Mouse (Mus musculus) CH12.LX (cell line): ENCODE results near the gene Pds5b. TPM values are rescaled to one million over a fixed set of nuclear protein-coding genes. Genes with fewer than 3 reads are reported as not detected.
"Not testable (repeated sequence)": the region's sequence is repeated elsewhere in the genome, so short reads cannot be mapped to it uniquely, and the experiment has no call there.

Experiments used
- DNase-seq: peaks from one replicate; pipeline ENCODE4 v3.0.0-alpha.2; 2013; ENCODE audit errors: extremely low read depth
- H3K27ac ChIP-seq: 2 replicates; pipeline ENCODE4 v1.5.1; 2012; ENCODE audit warnings: low read depth, mild to moderate bottlenecking, control low read depth, moderate library complexity; ENCODE audit not compliant: insufficient read depth
- H3K27me3 ChIP-seq: replicated peaks from 2 replicates; pipeline ENCODE3; 2012; ENCODE audit warnings: inconsistent platforms
- H3K36me3 ChIP-seq, 2 experiments: replicated peaks in 1 of 2; 2 replicates each; pipeline versions ENCODE3 to v1.6.1; 2012; ENCODE audit warnings: inconsistent platforms in 1 of 2, low read length in 1 of 2, mild to moderate bottlenecking in 1 of 2, mixed read lengths in 1 of 2, moderate library complexity in 1 of 2; ENCODE audit not compliant: control insufficient read depth in 1 of 2, insufficient read depth in 1 of 2
- H3K4me1 ChIP-seq, 2 experiments: 2 replicates each; pipeline ENCODE4 v1.6.1; 2012; ENCODE audit warnings: inconsistent platforms in 1 of 2, moderate library complexity in 1 of 2; ENCODE audit not compliant: insufficient read depth in 2 of 2, control insufficient read depth in 1 of 2
- H3K4me2 ChIP-seq: 2 replicates; pipeline ENCODE4 v1.6.1; 2012; ENCODE audit warnings: low read depth, mild to moderate bottlenecking, control low read depth; ENCODE audit not compliant: poor library complexity, insufficient read depth, severe bottlenecking
- H3K4me3 ChIP-seq, 3 experiments: fragments of 150-350 bp in 1 of 3; sonication (generic) in 1 of 3; replicated peaks in 1 of 3; 2 replicates each; pipeline versions ENCODE3 to v1.5.1; 2011 to 2012; ENCODE audit warnings: low read depth in 2 of 3, low read length in 2 of 3, mild to moderate bottlenecking in 2 of 3, moderate library complexity in 2 of 3, control low read depth in 1 of 3, improper control_type of control experiment in 1 of 3, inconsistent platforms in 1 of 3, mixed read lengths in 1 of 3; ENCODE audit not compliant: poor library complexity in 1 of 3
- H3K79me2 ChIP-seq: replicated peaks from 2 replicates; pipeline ENCODE4 v1.6.1; 2012; ENCODE audit warnings: mild to moderate bottlenecking, moderate library complexity; ENCODE audit not compliant: control insufficient read depth, poor library complexity, insufficient read depth, severe bottlenecking; ENCODE audit errors: extremely low read depth
- H3K9ac ChIP-seq: 2 replicates; pipeline ENCODE4 v1.6.1; 2012; ENCODE audit warnings: low read depth, mild to moderate bottlenecking, control low read depth, moderate library complexity; ENCODE audit not compliant: insufficient read depth
- H3K9me3 ChIP-seq: replicated peaks from 2 replicates; pipeline ENCODE3; 2012; ENCODE audit warnings: low read length, inconsistent platforms, mixed read lengths
- IRF4 ChIP-seq: IDR thresholded peaks from 2 replicates; pipeline ENCODE4 v1.6.1; 2014; ENCODE audit warnings: low read depth, mild to moderate bottlenecking, inconsistent platforms, low read length, improper control_type of control experiment
- MAX ChIP-seq: IDR thresholded peaks from 2 replicates; pipeline ENCODE4 v1.6.1; 2011; ENCODE audit warnings: low read length, improper control_type of control experiment
- SIN3A ChIP-seq: IDR thresholded peaks from 2 replicates; pipeline ENCODE4 v1.6.1; 2012; ENCODE audit warnings: low read length, improper control_type of control experiment, inconsistent platforms
- TBP ChIP-seq: conservative IDR thresholded peaks from 2 replicates; pipeline ENCODE4 v1.6.1; 2011; ENCODE audit warnings: low read depth, low read length, improper control_type of control experiment
- ZNF384 ChIP-seq: IDR thresholded peaks from 2 replicates; pipeline ENCODE4 v1.6.1; 2012; ENCODE audit warnings: low read depth, low read length, improper control_type of control experiment, inconsistent platforms
- dilution Hi-C: fragments of 300-500 bp; cut with MboI; formaldehyde crosslinking; loops from 2 replicates; pipeline ENCODE4 v1.14.3; 2020; ENCODE audit warnings: low sequenced_read_pairs; ENCODE audit not compliant: extremely low pct_unique_long_range_greater_than_20kb, extremely low pct_ligation_motif_present
- in situ Hi-C: fragments of 300-500 bp; cut with MboI; formaldehyde crosslinking; loops from 3 replicates; pipeline ENCODE4 v1.14.3; 2019; ENCODE audit warnings: low sequenced_read_pairs, low pct_ligation_motif_present, low pct_unique_long_range_greater_than_20kb, mixed read lengths
- polyA plus RNA-seq: library from polyadenylated mRNA; unstranded; fragments of >175 nt; gene quantifications from 2 replicates; pipeline ENCODE4 v1.2.1, GENCODE M21; 2012; ENCODE audit warnings: low read depth; ENCODE audit not compliant: insufficient read length
- total RNA-seq, 2 experiments: library from RNA; depleted of rRNA; stranded (reverse); fragments of 300-350 nt in 1 of 2; fragments of >200 nt in 1 of 2; gene quantifications; 2 replicates each; pipeline ENCODE4 v1.2.3; 2012 to 2014

Gene Pds5b
- total and polyA plus RNA-seq, 3 experiments = 14.3 to 31.1 (median 27.4) TPM

- peaks cover 6 to 26% of the 10 kb centered on the region in 2 experiments for H3K36me3 ChIP-seq
- H3K27me3 ChIP-seq, H3K9ac ChIP-seq, in situ Hi-C loops, DNase-seq, H3K9me3 ChIP-seq, H3K27ac ChIP-seq, dilution Hi-C loops: not testable (repeated sequence)
- H3K4me3 ChIP-seq = peak overlapping the region in 2 of 3 experiments; percentile 29 to 31
- H3K4me2 ChIP-seq = peak overlapping the region; percentile 64
- TF ChIP-seq ZNF384 = peak; percentile 57; the same call in 1 of the 2 replicates
- peaks cover 87% of the 10 kb centered on the region for H3K79me2 ChIP-seq
- H3K4me1 ChIP-seq = peaks cover 0 to 35% of the 10 kb centered on the region in 2 experiments; a peak in 2 of 4 replicates
These were observed 14.1 kb upstream of the Pds5b start for GRCm38 (mm10) chr5:150659425-150659824.

- H3K9me3 ChIP-seq, H3K27ac ChIP-seq, DNase-seq, dilution Hi-C loops, H3K27me3 ChIP-seq, H3K9ac ChIP-seq, in situ Hi-C loops: not testable (repeated sequence)
- peaks cover 0 to 30% of the 10 kb centered on the region in 2 experiments; a peak in 2 of 4 replicates for H3K4me1 ChIP-seq
- H3K79me2 ChIP-seq = peaks cover 85% of the 10 kb centered on the region
- peaks cover 6 to 23% of the 10 kb centered on the region in 2 experiments for H3K36me3 ChIP-seq
- peak overlapping the region; percentile 90; the same call in 1 of the 2 replicates for H3K4me2 ChIP-seq
- TF ChIP-seq SIN3A = 0 out of 2 replicates have a peak, but pooled peaks have one; percentile 57
- peak; percentile 92 for TF ChIP-seq ZNF384
- H3K4me3 ChIP-seq = peak overlapping the region; percentile 24 to 31 (median 29)
These were observed 13.2 kb upstream of the Pds5b start for GRCm38 (mm10) chr5:150660296-150660695.

GRCm38 (mm10) chr5:150663926-150664325, 9.6 kb upstream of the Pds5b start:
- Histone ChIP-seq H3K4me2 (peak overlapping the region; percentile 90), H3K79me2 (peaks cover 53% of the 10 kb centered on the region), H3K4me1 (peaks cover 0 to 10% of the 10 kb centered on the region in 2 experiments; a peak in 2 of 4 replicates), H3K4me3 (peak overlapping the region; percentile 56 to 89 (median 74)), H3K9ac (peak overlapping the region; percentile 89; the same call in 1 of the 2 replicates), H3K36me3 (peaks cover 6 to 11% of the 10 kb centered on the region in 2 experiments)
- H3K9me3 ChIP-seq, H3K27ac ChIP-seq, H3K27me3 ChIP-seq, DNase-seq, dilution Hi-C loops, in situ Hi-C loops: not testable (repeated sequence)

- TF ChIP-seq IRF4 (no peak), MAX (peak; percentile 23; the same call in 1 of the 2 replicates), TBP (0 out of 2 replicates have a peak, but pooled peaks have one; percentile 3)
- peak overlapping the region; percentile 89 for H3K9ac ChIP-seq
- dilution Hi-C loops (no loop called here), in situ Hi-C loops (no loop called here)
- no peak for DNase-seq
- H3K9me3 ChIP-seq = no peaks in the 10 kb centered on the region
- peak overlapping the region; percentile 90 for H3K27ac ChIP-seq
- H3K27me3 ChIP-seq = no peaks in the 10 kb centered on the region
- H3K4me1 ChIP-seq = peaks cover 0 to 10% of the 10 kb centered on the region in 2 experiments; a peak in 2 of 4 replicates
- peaks cover 6 to 11% of the 10 kb centered on the region in 2 experiments for H3K36me3 ChIP-seq
- H3K4me3 ChIP-seq = peak overlapping the region; percentile 74 to 89 (median 87)
- H3K79me2 ChIP-seq = peaks cover 44% of the 10 kb centered on the region
- H3K4me2 ChIP-seq = peak overlapping the region; percentile 82
These were observed 8.8 kb upstream of the Pds5b start for GRCm38 (mm10) chr5:150664794-150665131.
